Mouse (Mus musculus) forebrain, embryonic 12.5 days (tissue): Measurements from ENCODE around the gene Hist1h3f. TPM values are rescaled to one million over a fixed set of nuclear protein-coding genes. Genes with fewer than 3 reads are reported as not detected.

Experiments used
- ATAC-seq: fragments of 200-750 bp; cut with Nextera tagmentation; 2 replicates; pipeline ENCODE4 v1.8.0; 2017; ENCODE audit warnings: moderate TSS enrichment; ENCODE audit not compliant: low FRiP score
- H3K27ac ChIP-seq: fragments of 300-500 bp; sonication (generic); 2 replicates; pipeline ENCODE4 v1.5.1; 2016; ENCODE audit warnings: mild to moderate bottlenecking
- H3K27me3 ChIP-seq: fragments of 300-500 bp; sonication (generic); 2 replicates; pipeline ENCODE4 v1.6.1; 2016; ENCODE audit warnings: mild to moderate bottlenecking
- H3K36me3 ChIP-seq: fragments of 300-500 bp; sonication (generic); replicated peaks from 2 replicates; pipeline ENCODE4 v1.6.1; 2016; ENCODE audit warnings: mild to moderate bottlenecking
- H3K4me1 ChIP-seq: fragments of 300-500 bp; sonication (generic); 2 replicates; pipeline ENCODE4 v1.6.1; 2016
- H3K4me2 ChIP-seq: fragments of 300-500 bp; sonication (generic); 2 replicates; pipeline ENCODE4 v1.6.1; 2016; ENCODE audit warnings: mild to moderate bottlenecking, moderate library complexity
- H3K4me3 ChIP-seq: fragments of 300-500 bp; sonication (generic); replicated peaks from 2 replicates; pipeline ENCODE4 v1.5.1; 2016; ENCODE audit warnings: mild to moderate bottlenecking
- H3K9ac ChIP-seq: fragments of 300-500 bp; sonication (generic); 2 replicates; pipeline ENCODE4 v1.6.1; 2016; ENCODE audit warnings: mild to moderate bottlenecking
- H3K9me3 ChIP-seq: fragments of 300-500 bp; sonication (generic); 2 replicates; pipeline ENCODE4 v1.6.1; 2016
- WGBS: fragments of 180-500 bp; shearing (Covaris S2); methylation state at CpG from one replicate; pipeline ENCODE4 v1.1.7; 2016; 5-methylcytosine and 5-hydroxymethylcytosine counted together
- polyA plus RNA-seq: library from polyadenylated mRNA; unstranded; fragments of >200 nt; fragmentation: Nextera tagmentation; extraction: Ambion mirVana; gene quantifications from 2 replicates; pipeline ENCODE4 v1.2.1, GENCODE M21; 2016

Hist1h3f gene
- polyA plus RNA-seq = 0.99 and 1.5 TPM in 2 replicates

DNA sequence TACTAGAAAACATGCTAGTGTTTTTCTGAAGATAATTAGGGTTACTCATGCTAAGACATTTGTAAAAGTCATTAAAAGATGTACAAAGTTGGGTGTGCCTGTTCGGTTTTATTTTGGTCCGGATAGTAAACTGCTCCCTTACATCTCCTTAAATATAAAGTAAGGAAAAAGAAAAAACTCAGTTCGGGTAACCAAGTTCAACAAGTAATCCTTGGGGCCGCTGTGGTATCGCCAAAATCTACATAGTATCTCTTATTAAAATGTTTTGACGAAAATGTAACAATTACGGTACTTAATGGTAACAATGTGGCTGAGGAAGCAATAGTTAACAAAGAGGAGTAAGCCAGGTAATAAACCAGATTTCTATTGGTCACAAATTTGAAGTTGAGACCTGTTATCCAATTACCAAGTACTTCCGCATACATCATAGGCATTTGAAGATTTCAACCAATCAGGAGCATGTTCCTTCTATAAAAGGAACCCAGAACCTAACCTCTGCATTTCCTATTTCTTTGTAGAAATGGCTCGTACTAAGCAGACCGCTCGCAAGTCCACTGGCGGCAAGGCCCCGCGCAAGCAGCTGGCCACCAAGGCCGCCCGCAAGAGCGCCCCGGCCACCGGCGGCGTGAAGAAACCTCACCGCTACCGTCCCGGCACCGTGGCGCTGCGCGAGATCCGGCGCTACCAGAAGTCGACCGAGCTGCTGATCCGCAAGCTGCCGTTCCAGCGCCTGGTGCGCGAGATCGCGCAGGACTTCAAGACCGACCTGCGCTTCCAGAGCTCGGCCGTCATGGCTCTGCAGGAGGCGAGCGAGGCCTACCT lies at the start of gene Hist1h3f:
Gene Hist1h3f (plus strand): TSS at position 88 of the 822 bp plus-strand sequence.
- no peaks in the 10 kb centered on the region for H3K9me3 ChIP-seq
- peak within 1 kb of the TSS; percentile 94 for H3K27ac ChIP-seq
- H3K36me3 ChIP-seq = no peaks in the 10 kb centered on the region
- peak within 1 kb of the TSS; percentile 47 for H3K4me3 ChIP-seq
- H3K9ac ChIP-seq = peak within 1 kb of the TSS; percentile 61
- H3K27me3 ChIP-seq = no peaks in the 10 kb centered on the region
- ATAC-seq = peak; percentile 95
- under 1% methylated on average over 25 of the region's 45 CpGs for WGBS
- H3K4me2 ChIP-seq = peak within 1 kb of the TSS; percentile 62
- H3K4me1 ChIP-seq = peaks cover 10% of the 10 kb centered on the region; the same call in 1 of the 2 replicates

DNA sequence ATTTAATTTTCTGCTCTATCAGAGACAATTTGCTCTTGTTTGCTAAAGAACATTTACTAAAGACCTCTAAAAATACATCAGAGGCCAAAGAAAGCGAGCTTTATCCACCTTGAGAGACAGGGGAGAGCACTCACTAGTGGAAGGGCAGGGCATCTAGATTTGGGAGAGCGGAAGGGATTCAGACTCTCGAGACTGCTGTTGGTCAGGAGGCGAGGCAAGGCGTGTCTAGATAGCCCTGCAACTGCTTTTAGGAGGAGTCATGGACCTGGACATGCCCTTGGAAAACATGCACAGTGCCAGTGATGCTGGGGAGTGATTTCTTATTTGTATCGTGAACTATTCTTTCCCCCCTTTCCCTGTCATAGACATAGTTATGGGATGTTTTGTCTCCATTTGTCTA lies 48.3 kb upstream of the Hist1h3f start:
- Histone ChIP-seq H3K9ac (no peak overlapping the region), H3K27ac (no peak overlapping the region), H3K4me1 (peaks cover 13% of the 10 kb centered on the region), H3K9me3 (no peaks in the 10 kb centered on the region), H3K36me3 (no peaks in the 10 kb centered on the region), H3K4me3 (no peak overlapping the region), H3K27me3 (peaks cover 12% of the 10 kb centered on the region; the same call in 1 of the 2 replicates), H3K4me2 (no peak overlapping the region)
- no peak for ATAC-seq
- WGBS = 74% methylated on average over 6 of the region's 6 CpGs

DNA sequence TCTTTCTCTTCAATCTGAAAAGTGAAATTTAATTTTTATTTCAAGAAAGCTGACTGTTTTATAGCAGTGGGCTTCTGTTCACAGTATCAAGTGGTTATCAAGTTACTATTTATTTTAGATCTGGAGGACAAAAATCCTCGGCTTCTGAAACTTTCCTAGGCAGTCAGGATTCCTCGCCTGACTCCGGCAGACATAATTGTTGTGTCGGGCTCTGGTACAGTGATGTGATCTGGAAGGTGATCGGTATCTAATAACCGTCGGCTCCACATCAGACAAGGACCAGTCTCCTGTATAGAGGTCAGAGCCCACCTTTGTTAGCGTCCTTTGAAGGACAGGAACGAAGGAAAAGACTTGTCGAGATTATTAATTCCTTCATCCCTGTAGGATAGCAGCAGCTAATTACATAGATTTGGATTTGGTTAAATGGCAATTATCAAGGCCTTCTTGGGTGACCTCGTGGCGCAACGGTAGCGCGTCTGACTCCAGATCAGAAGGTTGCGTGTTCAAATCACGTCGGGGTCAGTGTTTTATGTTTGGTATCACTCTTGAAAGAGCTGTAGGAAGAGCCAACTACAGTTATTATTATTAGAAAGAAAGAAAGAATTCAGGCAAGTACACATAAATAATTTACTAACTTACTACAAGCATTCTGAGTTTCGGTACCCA lies 46.1 kb upstream of the Hist1h3f start:
- 2% methylated on average over 19 of the region's 19 CpGs for WGBS
- Histone ChIP-seq H3K27me3 (peaks cover 12% of the 10 kb centered on the region; the same call in 1 of the 2 replicates), H3K9me3 (no peaks in the 10 kb centered on the region), H3K4me1 (peaks cover 9% of the 10 kb centered on the region), H3K36me3 (no peaks in the 10 kb centered on the region), H3K9ac (peak overlapping the region; percentile 29; the same call in 1 of the 2 replicates), H3K4me2 (peak overlapping the region; percentile 47), H3K27ac (no peak overlapping the region), H3K4me3 (peak overlapping the region; percentile 19)
- ATAC-seq = no peak; the same call in 1 of the 2 replicates

DNA sequence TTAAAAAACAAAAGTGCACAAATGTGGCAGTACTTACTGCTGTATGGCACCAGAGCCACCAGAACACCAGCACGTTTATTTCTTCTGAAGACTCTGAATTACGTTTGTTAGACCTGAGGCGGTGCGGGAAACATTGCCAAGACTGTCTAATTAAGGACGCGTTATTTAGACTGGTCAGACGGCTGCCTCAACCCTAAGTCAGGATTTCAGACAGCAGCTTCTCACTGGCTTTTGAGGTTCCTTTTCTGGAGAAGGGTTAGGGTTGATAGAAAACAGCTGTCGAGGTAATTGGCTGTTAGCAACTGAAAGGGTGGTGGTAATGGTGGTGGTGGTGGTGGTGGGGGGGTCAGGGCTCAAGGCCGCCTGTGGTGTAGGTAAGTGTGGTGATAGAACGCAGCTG lies 45.2 kb upstream of the Hist1h3f start:
- Histone ChIP-seq H3K4me3 (peak overlapping the region; percentile 19), H3K27me3 (peaks cover 12% of the 10 kb centered on the region; the same call in 1 of the 2 replicates), H3K9me3 (no peaks in the 10 kb centered on the region), H3K4me1 (peaks cover 8% of the 10 kb centered on the region), H3K4me2 (peak overlapping the region; percentile 47), H3K27ac (no peak overlapping the region), H3K36me3 (no peaks in the 10 kb centered on the region), H3K9ac (no peak overlapping the region)
- 5% methylated on average over 10 of the region's 10 CpGs for WGBS
- ATAC-seq = no peak

DNA sequence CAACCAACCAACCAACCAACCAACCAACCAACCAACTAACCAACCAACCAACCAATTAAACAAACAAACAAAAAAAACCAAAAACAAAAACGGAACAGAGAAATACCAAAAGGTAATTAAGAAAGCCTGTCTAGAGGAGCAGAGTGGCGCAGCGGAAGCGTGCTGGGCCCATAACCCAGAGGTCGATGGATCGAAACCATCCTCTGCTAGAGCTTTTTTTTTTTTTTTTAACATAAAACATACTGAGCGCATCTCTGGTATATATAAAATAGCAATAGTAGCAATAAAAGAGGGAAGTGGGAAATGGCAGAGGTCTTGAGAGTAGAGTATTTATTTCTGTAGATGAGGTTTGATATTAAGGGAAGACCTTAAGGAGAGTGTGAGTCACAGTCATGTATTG lies 43.9 kb upstream of the Hist1h3f start:
- H3K9me3 ChIP-seq = no peaks in the 10 kb centered on the region
- peaks cover 9% of the 10 kb centered on the region for H3K4me1 ChIP-seq
- no peak overlapping the region for H3K9ac ChIP-seq
- peaks cover 12% of the 10 kb centered on the region for H3K27me3 ChIP-seq
- no peak overlapping the region for H3K4me2 ChIP-seq
- no peak for ATAC-seq
- H3K36me3 ChIP-seq = no peaks in the 10 kb centered on the region
- 6% methylated on average over 7 of the region's 7 CpGs for WGBS
- H3K27ac ChIP-seq = no peak overlapping the region
- H3K4me3 ChIP-seq = no peak overlapping the region

DNA sequence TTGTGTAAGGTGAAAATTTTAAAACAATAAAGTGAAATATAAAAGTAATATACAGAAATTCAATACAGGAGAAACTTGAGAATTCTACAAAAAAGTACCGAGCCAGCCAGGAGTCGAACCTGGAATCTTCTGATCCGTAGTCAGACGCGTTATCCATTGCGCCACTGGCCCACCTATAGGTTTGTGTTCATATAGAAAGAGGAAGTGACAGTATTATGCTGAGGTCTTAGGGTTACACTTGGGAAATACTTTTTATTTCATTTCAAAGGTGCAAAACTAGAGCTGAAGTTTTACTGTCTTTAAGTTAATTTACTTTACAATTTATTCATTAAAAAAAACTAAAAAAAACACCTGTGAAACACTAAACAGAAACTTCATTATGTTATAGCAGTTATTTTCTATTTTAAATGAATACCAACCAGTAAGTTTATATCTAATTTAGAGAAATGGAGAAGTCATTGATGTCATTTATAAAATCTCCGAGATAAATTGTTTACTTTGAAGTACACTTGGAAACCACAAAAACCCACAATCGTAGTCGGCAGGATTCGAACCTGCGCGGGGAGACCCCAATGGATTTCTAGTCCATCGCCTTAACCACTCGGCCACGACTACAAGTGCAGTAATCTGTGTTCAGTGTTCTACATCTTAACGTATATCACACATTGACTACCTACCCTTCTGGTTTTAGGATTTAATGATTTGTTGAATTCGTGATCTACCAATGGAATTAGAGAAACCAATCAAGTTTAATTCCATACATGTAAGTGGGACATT lies 43.2 kb upstream of the Hist1h3f start:
- ATAC-seq = peak; percentile 75
- under 1% methylated on average over 17 of the region's 17 CpGs for WGBS

DNA sequence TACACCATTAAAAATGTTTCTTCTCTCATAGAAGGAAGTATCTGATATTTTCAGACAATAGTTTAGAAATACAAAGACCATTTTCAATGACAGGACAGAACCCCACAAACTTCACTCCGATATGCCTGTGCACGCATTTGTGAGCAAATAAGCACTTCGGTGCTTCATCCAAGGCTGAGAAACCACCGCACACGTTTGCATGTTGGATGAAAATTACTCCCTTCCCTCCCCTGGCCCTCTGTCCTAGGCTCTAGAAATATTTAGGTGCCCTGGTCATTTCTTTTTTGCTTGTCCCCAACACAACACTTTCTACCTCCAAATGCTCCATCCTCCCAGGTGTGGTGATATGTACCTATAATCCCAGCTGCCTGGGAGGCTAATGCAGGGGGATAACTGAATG lies 42.3 kb upstream of the Hist1h3f start:
- H3K27me3 ChIP-seq = peaks cover 12% of the 10 kb centered on the region
- no peaks in the 10 kb centered on the region for H3K36me3 ChIP-seq
- peak overlapping the region; percentile 38 for H3K4me2 ChIP-seq
- H3K9ac ChIP-seq = no peak overlapping the region
- ATAC-seq = no peak
- peak overlapping the region; percentile 2; the same call in 1 of the 2 replicates for H3K4me3 ChIP-seq
- H3K27ac ChIP-seq = no peak overlapping the region
- H3K4me1 ChIP-seq = peaks cover 22% of the 10 kb centered on the region
- no peaks in the 10 kb centered on the region for H3K9me3 ChIP-seq
- WGBS = 26% methylated on average over 5 of the region's 5 CpGs

More for the DNA sequence above, 43.2 kb upstream of the Hist1h3f start:
- Histone ChIP-seq H3K4me1 (peaks cover 16% of the 10 kb centered on the region), H3K4me2 (peak overlapping the region; percentile 38; the same call in 1 of the 2 replicates), H3K27me3 (peaks cover 12% of the 10 kb centered on the region), H3K9me3 (no peaks in the 10 kb centered on the region), H3K27ac (no peak overlapping the region), H3K36me3 (no peaks in the 10 kb centered on the region), H3K9ac (no peak overlapping the region), H3K4me3 (no peak overlapping the region)

DNA sequence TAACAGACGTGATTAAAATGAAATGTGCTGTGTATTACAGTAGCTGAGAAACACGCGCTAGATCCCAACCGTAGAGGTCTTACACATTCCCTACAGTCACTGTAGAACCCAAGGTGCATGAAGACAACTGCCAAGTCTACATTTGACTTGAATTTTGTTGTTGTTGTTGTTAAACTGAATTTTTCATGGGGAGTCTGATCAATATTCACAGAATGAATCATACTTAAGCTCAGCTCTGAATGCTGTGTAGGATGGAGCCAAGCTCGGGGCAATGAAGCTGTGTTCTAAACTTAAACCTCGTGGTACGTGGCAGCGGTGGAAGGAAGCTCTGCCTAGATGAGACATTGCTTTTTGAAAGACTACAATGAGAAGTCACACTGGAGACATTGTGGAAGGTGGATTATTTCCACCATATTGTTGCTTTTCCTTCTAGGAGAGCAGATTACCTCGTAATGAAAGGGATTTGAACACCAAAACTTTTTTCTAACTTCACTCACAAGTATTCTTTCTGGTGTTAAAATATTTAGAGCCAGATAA lies 41.8 kb upstream of the Hist1h3f start:
- Histone ChIP-seq H3K4me1 (peaks cover 22% of the 10 kb centered on the region), H3K9me3 (no peaks in the 10 kb centered on the region), H3K27ac (no peak overlapping the region), H3K36me3 (no peaks in the 10 kb centered on the region), H3K27me3 (peaks cover 9% of the 10 kb centered on the region), H3K4me2 (peak overlapping the region; percentile 38), H3K4me3 (peak overlapping the region; percentile 2; the same call in 1 of the 2 replicates), H3K9ac (no peak overlapping the region)
- no peak for ATAC-seq
- 28% methylated on average over 9 of the region's 9 CpGs for WGBS

DNA sequence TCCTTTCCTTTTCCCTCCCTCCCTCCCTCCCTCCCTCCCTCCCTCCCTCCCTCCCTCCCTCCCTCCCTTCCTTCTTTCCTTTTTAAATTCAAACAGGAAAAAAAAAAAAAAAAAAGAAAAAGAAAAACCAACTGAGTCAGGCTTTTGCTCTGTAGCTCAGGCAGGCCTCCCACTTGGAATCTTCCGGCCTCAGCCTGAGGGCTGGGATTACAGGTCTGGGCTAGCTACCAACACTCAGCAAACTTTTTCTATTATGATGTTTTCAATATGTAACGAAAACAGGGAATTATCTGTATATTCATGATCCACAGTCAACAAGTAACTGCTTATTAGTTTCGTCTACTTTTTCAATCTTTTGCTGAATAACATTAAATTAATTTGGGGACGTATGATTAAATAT lies 40.9 kb upstream of the Hist1h3f start:
- ATAC-seq = no peak
- 30% methylated on average over 4 of the region's 4 CpGs for WGBS

DNA sequence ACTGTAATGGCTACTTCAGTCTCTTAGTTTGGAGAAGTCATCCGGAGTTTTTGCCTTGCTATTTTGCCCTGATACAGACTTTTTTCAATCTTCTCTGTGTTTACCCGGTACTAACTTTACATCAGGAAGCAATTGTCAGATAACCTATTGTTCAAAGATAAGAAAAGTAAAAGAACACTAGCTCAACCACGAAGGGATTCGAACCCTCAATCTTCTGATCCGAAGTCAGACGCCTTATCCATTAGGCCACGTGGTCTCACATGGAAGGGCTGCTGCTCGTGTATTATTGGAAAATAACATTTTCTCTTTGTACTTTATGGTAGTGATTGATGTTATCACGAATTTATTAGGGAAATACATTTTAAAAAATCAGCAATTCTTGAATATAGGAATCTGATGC lies 40.1 kb upstream of the Hist1h3f start:
- Histone ChIP-seq H3K4me2 (0 out of 2 replicates have a peak overlapping the region, but pooled peaks have one; percentile 19), H3K9me3 (no peaks in the 10 kb centered on the region), H3K9ac (no peak overlapping the region), H3K36me3 (no peaks in the 10 kb centered on the region), H3K4me3 (no peak overlapping the region), H3K27ac (no peak overlapping the region), H3K4me1 (peaks cover 14% of the 10 kb centered on the region), H3K27me3 (peaks cover 2% of the 10 kb centered on the region)
- 1% methylated on average over 9 of the region's 9 CpGs for WGBS
- ATAC-seq = no peak

More for the DNA sequence above, 40.9 kb upstream of the Hist1h3f start:
- Histone ChIP-seq H3K9me3 (no peaks in the 10 kb centered on the region), H3K4me3 (no peak overlapping the region), H3K9ac (no peak overlapping the region), H3K27ac (no peak overlapping the region), H3K4me1 (peaks cover 22% of the 10 kb centered on the region), H3K4me2 (no peak overlapping the region), H3K36me3 (no peaks in the 10 kb centered on the region), H3K27me3 (peaks cover 6% of the 10 kb centered on the region)

DNA sequence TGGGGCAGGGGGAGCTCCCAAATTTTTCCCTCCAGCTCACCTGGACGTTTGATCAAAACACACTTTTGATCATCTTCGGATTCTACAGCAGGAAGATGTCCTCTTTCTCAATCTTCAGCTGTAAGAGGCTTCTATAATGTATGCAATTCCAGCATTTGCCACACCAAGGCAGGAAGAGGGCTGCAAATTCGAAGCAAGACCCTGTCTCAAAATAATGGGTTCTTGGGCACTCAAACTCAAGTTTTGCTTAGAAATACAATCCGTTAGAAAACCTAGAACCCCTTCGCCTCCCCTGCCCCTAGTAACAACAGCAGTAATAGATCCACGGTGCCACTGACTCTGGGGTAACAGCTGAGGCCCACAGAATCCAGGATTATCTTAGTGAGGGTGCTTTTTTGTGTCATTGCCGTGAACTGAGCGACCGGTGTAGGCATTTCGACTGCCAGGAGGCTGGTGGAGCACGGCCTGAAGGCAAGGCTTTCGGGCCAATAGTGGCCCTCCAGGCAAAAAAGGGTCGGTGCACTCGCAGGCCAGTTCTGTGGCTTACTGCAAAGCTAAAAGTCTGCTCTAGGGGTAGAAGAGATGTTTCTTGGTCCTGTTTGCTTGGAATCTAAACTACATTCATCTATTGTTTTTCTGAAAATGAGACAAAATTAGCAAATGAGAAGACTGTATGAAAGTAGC lies 38.0 kb upstream of the Hist1h3f start:
- peak overlapping the region; percentile 23 for H3K4me3 ChIP-seq
- WGBS = 3% methylated on average over 14 of the region's 14 CpGs
- H3K4me2 ChIP-seq = peak overlapping the region; percentile 47
- no peaks in the 10 kb centered on the region for H3K36me3 ChIP-seq
- peak overlapping the region; percentile 27 for H3K9ac ChIP-seq
- 0 out of 2 replicates have a peak overlapping the region, but pooled peaks have one; percentile 36 for H3K27ac ChIP-seq
- no peak for ATAC-seq
- H3K9me3 ChIP-seq = no peaks in the 10 kb centered on the region
- H3K27me3 ChIP-seq = peaks cover 3% of the 10 kb centered on the region; the same call in 1 of the 2 replicates
- peaks cover 13% of the 10 kb centered on the region for H3K4me1 ChIP-seq
